Mouse (Mus musculus) CH12.LX (cell line): ENCODE data around the gene Gm28047. TPM values are rescaled to one million over a fixed set of nuclear protein-coding genes. Genes with fewer than 3 reads are reported as not detected.
"Not testable (repeated sequence)": the region's sequence is repeated elsewhere in the genome, so short reads cannot be mapped to it uniquely, and the experiment has no call there.

Experiments
- DNase-seq: peaks from one replicate; pipeline ENCODE4 v3.0.0-alpha.2; 2013; ENCODE audit errors: extremely low read depth
- H3K27ac ChIP-seq: 2 replicates; pipeline ENCODE4 v1.5.1; 2012; ENCODE audit warnings: low read depth, mild to moderate bottlenecking, control low read depth, moderate library complexity; ENCODE audit not compliant: insufficient read depth
- H3K27me3 ChIP-seq: replicated peaks from 2 replicates; pipeline ENCODE3; 2012; ENCODE audit warnings: inconsistent platforms
- H3K36me3 ChIP-seq, 2 experiments: replicated peaks in 1 of 2; 2 replicates each; pipeline versions ENCODE3 to v1.6.1; 2012; ENCODE audit warnings: inconsistent platforms in 1 of 2, low read length in 1 of 2, mild to moderate bottlenecking in 1 of 2, mixed read lengths in 1 of 2, moderate library complexity in 1 of 2; ENCODE audit not compliant: control insufficient read depth in 1 of 2, insufficient read depth in 1 of 2
- H3K4me1 ChIP-seq, 2 experiments: 2 replicates each; pipeline ENCODE4 v1.6.1; 2012; ENCODE audit warnings: inconsistent platforms in 1 of 2, moderate library complexity in 1 of 2; ENCODE audit not compliant: insufficient read depth in 2 of 2, control insufficient read depth in 1 of 2
- H3K4me2 ChIP-seq: 2 replicates; pipeline ENCODE4 v1.6.1; 2012; ENCODE audit warnings: low read depth, mild to moderate bottlenecking, control low read depth; ENCODE audit not compliant: poor library complexity, insufficient read depth, severe bottlenecking
- H3K4me3 ChIP-seq, 3 experiments: fragments of 150-350 bp in 1 of 3; sonication (generic) in 1 of 3; replicated peaks in 1 of 3; 2 replicates each; pipeline versions ENCODE3 to v1.5.1; 2011 to 2012; ENCODE audit warnings: low read depth in 2 of 3, low read length in 2 of 3, mild to moderate bottlenecking in 2 of 3, moderate library complexity in 2 of 3, control low read depth in 1 of 3, improper control_type of control experiment in 1 of 3, inconsistent platforms in 1 of 3, mixed read lengths in 1 of 3; ENCODE audit not compliant: poor library complexity in 1 of 3
- H3K79me2 ChIP-seq: replicated peaks from 2 replicates; pipeline ENCODE4 v1.6.1; 2012; ENCODE audit warnings: mild to moderate bottlenecking, moderate library complexity; ENCODE audit not compliant: control insufficient read depth, poor library complexity, insufficient read depth, severe bottlenecking; ENCODE audit errors: extremely low read depth
- H3K9ac ChIP-seq: 2 replicates; pipeline ENCODE4 v1.6.1; 2012; ENCODE audit warnings: low read depth, mild to moderate bottlenecking, control low read depth, moderate library complexity; ENCODE audit not compliant: insufficient read depth
- H3K9me3 ChIP-seq: replicated peaks from 2 replicates; pipeline ENCODE3; 2012; ENCODE audit warnings: low read length, inconsistent platforms, mixed read lengths
- BHLHE40 ChIP-seq: IDR thresholded peaks from 2 replicates; pipeline ENCODE4 v1.6.1; 2011; ENCODE audit warnings: mild to moderate bottlenecking, low read depth, low read length, improper control_type of control experiment
- E2F4 ChIP-seq: IDR thresholded peaks from 2 replicates; pipeline ENCODE4 v1.6.1; 2011; ENCODE audit warnings: low read depth, low read length, improper control_type of control experiment; ENCODE audit not compliant: insufficient replicate concordance
- ELF1 ChIP-seq: IDR thresholded peaks from 2 replicates; pipeline ENCODE4 v1.6.1; 2014; ENCODE audit warnings: low read depth, mild to moderate bottlenecking, inconsistent platforms, low read length, improper control_type of control experiment
- EP300 ChIP-seq: IDR thresholded peaks from 2 replicates; pipeline ENCODE4 v1.6.1; 2011; ENCODE audit warnings: low read length, improper control_type of control experiment
- ETS1 ChIP-seq: conservative IDR thresholded peaks from 2 replicates; pipeline ENCODE4 v1.6.1; 2012; ENCODE audit warnings: low read depth, mild to moderate bottlenecking, inconsistent platforms, low read length, improper control_type of control experiment, moderate library complexity
- GABPA ChIP-seq: IDR thresholded peaks from 2 replicates; pipeline ENCODE4 v1.6.1; 2012; ENCODE audit warnings: low read depth, low read length, improper control_type of control experiment, inconsistent platforms; ENCODE audit not compliant: insufficient replicate concordance
- IRF4 ChIP-seq: IDR thresholded peaks from 2 replicates; pipeline ENCODE4 v1.6.1; 2014; ENCODE audit warnings: low read depth, mild to moderate bottlenecking, inconsistent platforms, low read length, improper control_type of control experiment
- JUN ChIP-seq: IDR thresholded peaks from 2 replicates; pipeline ENCODE4 v1.6.1; 2011; ENCODE audit warnings: low read depth, mild to moderate bottlenecking, low read length, improper control_type of control experiment, moderate library complexity; ENCODE audit not compliant: insufficient read depth
- JUND ChIP-seq: conservative IDR thresholded peaks from 2 replicates; pipeline ENCODE4 v1.6.1; 2011; ENCODE audit warnings: low read depth, low read length, improper control_type of control experiment
- KAT2A ChIP-seq: IDR thresholded peaks from 2 replicates; pipeline ENCODE4 v1.6.1; 2012; ENCODE audit warnings: low read length, improper control_type of control experiment, inconsistent platforms; ENCODE audit not compliant: insufficient replicate concordance
- MAZ ChIP-seq: IDR thresholded peaks from 2 replicates; pipeline ENCODE4 v1.6.1; 2012; ENCODE audit warnings: low read depth, mild to moderate bottlenecking, inconsistent platforms, low read length, improper control_type of control experiment, moderate library complexity
- NRF1 ChIP-seq: IDR thresholded peaks from 2 replicates; pipeline ENCODE4 v1.6.1; 2014; ENCODE audit warnings: low read depth, mild to moderate bottlenecking, inconsistent platforms, low read length, improper control_type of control experiment, moderate library complexity
- POLR2AphosphoS2 ChIP-seq: IDR thresholded peaks from 2 replicates; pipeline ENCODE4 v1.6.1; 2011; ENCODE audit warnings: low read depth, low read length, improper control_type of control experiment
- SIN3A ChIP-seq: IDR thresholded peaks from 2 replicates; pipeline ENCODE4 v1.6.1; 2012; ENCODE audit warnings: low read length, improper control_type of control experiment, inconsistent platforms
- TCF12 ChIP-seq: IDR thresholded peaks from 2 replicates; pipeline ENCODE4 v1.6.1; 2014; ENCODE audit warnings: low read depth, mild to moderate bottlenecking, inconsistent platforms, low read length, improper control_type of control experiment
- UBTF ChIP-seq: IDR thresholded peaks from 2 replicates; pipeline ENCODE4 v1.6.1; 2012; ENCODE audit warnings: low read depth, mild to moderate bottlenecking, inconsistent platforms, low read length, improper control_type of control experiment, moderate library complexity
- USF1 ChIP-seq: IDR thresholded peaks from 2 replicates; pipeline ENCODE4 v1.6.1; 2014; ENCODE audit warnings: low read depth, mild to moderate bottlenecking, inconsistent platforms, low read length, improper control_type of control experiment
- ZKSCAN1 ChIP-seq: IDR thresholded peaks from 2 replicates; pipeline ENCODE4 v1.6.1; 2012; ENCODE audit warnings: low read depth, inconsistent platforms, low read length, improper control_type of control experiment, borderline replicate concordance
- ZNF384 ChIP-seq: IDR thresholded peaks from 2 replicates; pipeline ENCODE4 v1.6.1; 2012; ENCODE audit warnings: low read depth, low read length, improper control_type of control experiment, inconsistent platforms
- dilution Hi-C: fragments of 300-500 bp; cut with MboI; formaldehyde crosslinking; loops from 2 replicates; pipeline ENCODE4 v1.14.3; 2020; ENCODE audit warnings: low sequenced_read_pairs; ENCODE audit not compliant: extremely low pct_unique_long_range_greater_than_20kb, extremely low pct_ligation_motif_present
- in situ Hi-C: fragments of 300-500 bp; cut with MboI; formaldehyde crosslinking; loops from 3 replicates; pipeline ENCODE4 v1.14.3; 2019; ENCODE audit warnings: low sequenced_read_pairs, low pct_ligation_motif_present, low pct_unique_long_range_greater_than_20kb, mixed read lengths
- polyA plus RNA-seq: library from polyadenylated mRNA; unstranded; fragments of >175 nt; gene quantifications from 2 replicates; pipeline ENCODE4 v1.2.1, GENCODE M21; 2012; ENCODE audit warnings: low read depth; ENCODE audit not compliant: insufficient read length
- total RNA-seq, 2 experiments: library from RNA; depleted of rRNA; stranded (reverse); fragments of 300-350 nt in 1 of 2; fragments of >200 nt in 1 of 2; gene quantifications; 2 replicates each; pipeline ENCODE4 v1.2.3; 2012 to 2014

Gm28047 gene
- total and polyA plus RNA-seq, 3 experiments, result not detected

DNA sequence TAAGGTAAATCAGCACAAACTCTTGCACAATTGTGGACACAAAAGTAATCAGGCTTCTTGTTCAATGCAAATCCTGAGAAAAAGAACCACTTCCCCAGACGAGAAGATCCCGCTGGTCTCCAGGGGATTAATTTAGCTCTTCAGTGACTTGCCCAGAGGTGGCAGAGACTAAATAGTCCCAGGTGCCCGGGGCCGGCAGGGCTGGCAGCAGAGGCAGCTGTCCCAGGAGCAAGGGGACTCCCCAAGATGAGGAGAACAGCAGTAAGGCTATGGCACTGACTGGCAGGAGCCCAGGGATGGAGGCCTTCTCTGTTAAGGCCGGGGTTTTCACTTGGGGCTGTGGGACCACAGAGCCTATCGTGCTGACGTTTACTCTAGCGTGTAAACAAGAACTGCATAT, 39.0 kb upstream of the Gm28047 start:
- Histone ChIP-seq H3K4me3 (no peak overlapping the region), H3K9me3 (no peaks in the 10 kb centered on the region), H3K36me3 (peaks cover 64 to 91% of the 10 kb centered on the region in 2 experiments), H3K27me3 (no peaks in the 10 kb centered on the region), H3K9ac (no peak overlapping the region), H3K4me1 (peaks cover 5 to 63% of the 10 kb centered on the region in 2 experiments), H3K4me2 (no peak overlapping the region), H3K79me2 (peaks cover 7% of the 10 kb centered on the region), H3K27ac (0 out of 2 replicates have a peak overlapping the region, but pooled peaks have one; percentile 77)
- TF ChIP-seq JUN (no peak), GABPA (no peak), POLR2AphosphoS2 (no peak), UBTF (no peak), TCF12 (peak; percentile 14; the same call in 1 of the 2 replicates), NRF1 (no peak), BHLHE40 (peak; percentile 34; the same call in 1 of the 2 replicates), E2F4 (no peak), ELF1 (no peak), MAZ (no peak), SIN3A (peak; percentile 45; the same call in 1 of the 2 replicates), ETS1 (peak; percentile 54), USF1 (no peak), KAT2A (no peak), EP300 (0 out of 2 replicates have a peak, but pooled peaks have one; percentile 41), ZKSCAN1 (no peak), IRF4 (0 out of 2 replicates have a peak, but pooled peaks have one; percentile 7), JUND (no peak), ZNF384 (no peak)
- in situ Hi-C loops (loop anchor here (5.0 to 10.0 kb wide), 2 partner anchors 37 to 119 kb away; partner anchors contain the start of genes Atf7 and Gm28047), dilution Hi-C loops (no loop called here)
- peak; percentile 93 for DNase-seq

DNA sequence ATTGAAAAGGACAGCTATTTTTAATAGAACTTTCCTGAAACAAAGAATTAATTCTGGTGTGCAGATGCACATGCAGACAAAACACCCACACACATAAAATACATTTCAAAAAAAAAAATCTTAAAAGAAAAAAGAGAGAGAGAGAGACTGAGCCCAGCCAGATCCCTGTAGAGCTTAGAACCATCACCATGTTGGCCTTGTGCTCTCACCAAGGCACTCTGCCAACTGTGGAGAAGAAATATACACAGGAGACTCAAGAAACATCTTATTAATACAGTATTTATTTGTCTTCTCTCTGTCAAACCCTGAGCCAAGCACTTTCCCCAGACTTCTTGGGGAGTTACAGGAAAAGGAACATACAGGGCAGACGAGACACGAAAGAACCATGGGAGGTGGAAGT, 37.7 kb upstream of the Gm28047 start:
- DNase-seq, H3K27ac ChIP-seq, H3K9me3 ChIP-seq, H3K4me2 ChIP-seq, H3K4me3 ChIP-seq, H3K27me3 ChIP-seq, H3K79me2 ChIP-seq, dilution Hi-C loops, H3K9ac ChIP-seq: not testable (repeated sequence)
- H3K36me3 ChIP-seq, result peaks cover 59 to 79% of the 10 kb centered on the region in 2 experiments
- H3K4me1 ChIP-seq, result peaks cover 5 to 53% of the 10 kb centered on the region in 2 experiments
- in situ Hi-C loops, result loop anchor here (5.0 to 10.0 kb wide), 2 partner anchors 35 to 118 kb away; partner anchors contain the start of genes Atf7 and Gm28047
